Mouse (Mus musculus) liver, embryonic 14.5 days (tissue): ENCODE measurements around the gene Hexa.

ENCODE experiments used
- CTCF ChIP-seq: IDR thresholded peaks from 2 replicates; pipeline ENCODE4 v1.5.1; 2016; ENCODE audit warnings: antibody characterized with exemption, low read depth, control low read depth
- EP300 ChIP-seq: IDR thresholded peaks from 2 replicates; pipeline ENCODE4 v1.6.1; 2016; ENCODE audit warnings: antibody characterized with exemption, low read depth

DNA sequence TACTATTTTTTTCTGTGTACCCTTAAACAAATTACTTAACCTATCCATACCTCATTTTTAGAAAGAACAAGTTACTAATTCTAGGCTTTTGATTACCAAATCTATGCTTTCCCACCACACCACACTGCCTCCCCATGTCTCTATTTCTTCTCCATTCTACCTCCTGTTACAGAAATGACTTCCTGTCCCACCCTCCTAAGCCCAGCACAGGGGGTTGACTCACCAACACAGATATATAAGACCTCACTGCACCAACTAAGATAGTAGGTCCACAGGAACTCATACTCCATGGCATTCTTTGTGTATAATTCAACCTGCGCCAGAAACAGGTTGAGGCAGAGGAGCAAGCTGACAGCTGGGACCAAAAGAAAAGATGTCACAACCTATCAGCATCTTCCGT lies 19.9 kb upstream of the Hexa start:
- no peak for TF ChIP-seq CTCF
- TF ChIP-seq EP300 = no peak
